Mouse (Mus musculus): ENCODE measurements around the gene Oas3. TPM values are rescaled to one million over a fixed set of nuclear protein-coding genes. Genes with fewer than 3 reads are reported as not detected.

Oas3 gene
- total RNA-seq, 2 experiments from 2014 or later = 0.11 to 0.25 TPM

DNA sequence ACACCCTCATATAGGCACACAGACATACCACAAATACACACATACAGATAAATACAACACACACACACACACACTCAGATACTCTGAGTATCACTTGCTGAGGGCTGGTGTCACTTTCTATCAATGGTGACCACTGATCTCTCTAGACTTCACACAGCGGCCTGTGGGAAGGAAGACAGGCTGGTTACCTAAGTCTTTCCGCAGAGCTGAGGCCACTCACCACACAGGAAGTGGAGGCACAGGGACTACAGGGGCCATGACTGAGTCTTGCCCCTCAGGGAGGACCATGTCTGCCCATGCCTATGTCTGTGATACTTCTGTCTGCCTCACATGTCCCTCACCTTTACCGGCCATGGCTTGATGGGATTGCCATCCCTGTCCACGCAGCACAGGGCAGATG is 23.2 kb downstream of the Oas3 start:
- DNase-seq (ENCODE audit: low spot score in 2 of 2) = no peak

DNA sequence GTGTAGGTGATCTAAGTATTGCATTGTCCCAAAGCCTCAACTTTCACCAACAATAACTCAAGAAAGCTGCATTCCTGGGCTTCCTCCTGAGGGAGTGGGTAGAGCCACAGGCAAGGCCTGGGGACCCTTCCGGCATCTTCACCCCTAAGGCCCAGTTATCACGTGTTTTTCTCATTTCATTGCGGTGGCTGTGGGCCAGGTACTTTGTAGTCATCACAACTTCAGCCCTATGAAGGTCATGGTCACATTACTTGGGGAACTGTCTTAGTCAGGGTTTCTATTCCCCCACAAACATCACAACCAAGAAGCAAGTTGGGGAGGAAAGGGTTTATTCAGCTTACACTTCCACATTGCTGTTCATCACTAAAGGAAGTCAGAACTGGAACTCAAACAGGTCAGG is 24.7 kb downstream of the Oas3 start:
- DNase-seq (ENCODE audit: low spot score in 2 of 2) = no peak

DNA sequence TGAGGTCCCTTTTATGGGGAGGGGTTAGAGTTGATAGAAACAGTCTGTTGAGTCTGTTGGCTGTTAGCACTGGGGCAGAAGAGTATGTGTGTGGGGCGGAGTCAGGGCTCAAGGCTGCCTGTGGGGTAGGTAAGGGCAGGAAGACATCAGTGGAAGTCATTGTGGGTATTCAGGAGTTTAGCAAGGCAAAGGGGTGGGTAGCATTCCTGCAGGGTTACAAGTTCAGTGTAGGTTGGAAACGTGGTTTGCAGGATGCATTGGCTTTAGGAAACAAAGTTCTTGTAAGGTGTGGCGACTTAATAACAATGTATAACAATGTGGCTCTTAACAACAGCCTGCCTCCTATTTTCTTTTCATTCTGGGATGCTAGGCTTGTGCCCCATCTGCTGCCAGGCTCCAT is 26.3 kb downstream of the Oas3 start:
- DNase-seq (ENCODE audit: low spot score in 2 of 2) = no peak

DNA sequence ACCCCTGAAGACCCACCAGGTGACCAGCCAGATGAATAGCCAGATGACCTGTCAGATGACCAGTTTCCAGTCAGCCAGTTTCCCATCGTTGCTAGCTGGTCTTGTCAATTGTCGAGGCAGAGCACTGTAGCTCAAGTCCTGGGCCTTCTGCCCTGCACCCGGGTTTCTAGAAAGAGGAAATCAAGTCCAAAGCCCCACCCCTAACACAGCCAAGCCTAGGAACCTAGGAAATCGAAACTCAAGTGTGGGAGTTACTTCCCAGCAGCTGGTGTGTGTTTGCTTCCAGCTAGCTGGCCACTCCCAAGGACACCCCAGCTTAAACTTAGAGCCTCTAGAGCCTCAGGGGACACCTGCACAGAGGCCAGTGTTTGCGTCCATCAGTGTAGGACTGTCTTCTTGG is 27.8 kb downstream of the Oas3 start, which contains the start of gene Oas2:
TSS of gene Oas2 (minus strand) at position 166 of the 400 bp plus-strand sequence.
- DNase-seq (ENCODE audit: low spot score in 2 of 2) = no peak

DNA sequence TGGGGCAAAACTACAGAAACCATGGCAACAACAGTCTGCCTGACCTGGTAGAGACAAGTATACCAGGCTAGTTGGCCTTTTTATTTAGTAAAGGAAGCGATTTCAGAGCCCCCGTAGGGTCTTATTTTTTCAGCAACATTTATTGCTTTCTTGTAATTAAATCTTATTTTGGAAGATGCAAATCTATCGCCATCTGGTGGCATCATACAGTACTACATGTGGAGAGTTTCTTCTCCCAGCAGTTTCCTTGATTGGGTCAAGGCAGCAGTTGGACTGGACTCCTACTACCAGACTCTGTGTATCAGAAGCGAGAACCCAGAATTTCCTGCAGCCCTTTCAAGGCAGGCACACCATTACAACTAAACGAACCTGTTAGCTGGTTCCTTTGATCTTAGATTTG is 31.0 kb downstream of the Oas3 start:
- no peak for DNase-seq (ENCODE audit: low spot score in 2 of 2)

DNA sequence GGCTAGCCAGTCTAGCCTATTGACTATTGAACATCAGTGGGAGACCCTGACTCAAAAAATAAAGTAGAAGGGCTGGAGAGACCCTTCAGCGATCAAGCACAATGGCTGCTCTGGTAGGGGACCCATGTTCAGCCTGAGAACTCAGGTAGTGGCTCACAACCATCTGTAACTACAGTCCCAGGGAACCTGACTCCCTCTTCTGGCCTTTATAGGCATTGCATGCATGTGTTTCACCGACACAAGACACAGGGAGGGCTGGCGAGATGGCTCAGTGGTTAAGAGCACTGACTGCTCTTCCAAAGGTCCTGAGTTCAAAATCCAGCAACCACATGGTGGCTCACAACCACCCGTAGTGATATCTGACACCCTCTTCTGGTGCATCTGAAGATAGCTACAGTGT is 35.3 kb downstream of the Oas3 start:
- no peak for DNase-seq (ENCODE audit: low spot score in 2 of 2)

DNA sequence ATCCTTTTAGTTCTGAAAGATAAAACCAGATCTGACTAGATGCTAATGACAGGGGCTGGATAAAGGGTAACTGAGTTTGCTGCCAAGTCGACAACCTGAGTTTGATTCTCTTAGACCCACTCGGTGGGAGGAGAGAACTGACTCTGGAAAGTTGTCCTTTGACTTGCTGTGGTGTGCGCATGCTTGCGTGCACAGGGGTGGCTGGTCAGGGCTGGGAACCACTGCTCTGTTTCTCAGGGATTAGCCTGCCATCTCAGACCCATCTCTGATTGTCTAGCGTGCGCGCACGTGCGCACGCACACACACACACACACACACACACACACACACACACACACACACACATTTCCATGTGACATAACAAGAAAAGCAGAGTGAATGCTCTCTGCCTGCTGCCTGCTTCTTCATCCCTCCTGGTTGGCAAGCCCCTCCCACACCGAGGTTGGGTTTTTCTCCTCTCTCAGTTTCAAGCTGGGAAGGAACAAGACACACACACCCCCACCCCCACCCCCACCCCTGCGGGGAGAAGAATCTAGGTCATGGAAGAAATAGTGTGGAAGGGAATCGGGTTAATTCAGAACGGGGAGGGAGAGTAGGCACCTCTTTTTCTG is 43.0 kb downstream of the Oas3 start:
- DNase-seq (ENCODE audit: low spot score in 2 of 2) = no peak

DNA sequence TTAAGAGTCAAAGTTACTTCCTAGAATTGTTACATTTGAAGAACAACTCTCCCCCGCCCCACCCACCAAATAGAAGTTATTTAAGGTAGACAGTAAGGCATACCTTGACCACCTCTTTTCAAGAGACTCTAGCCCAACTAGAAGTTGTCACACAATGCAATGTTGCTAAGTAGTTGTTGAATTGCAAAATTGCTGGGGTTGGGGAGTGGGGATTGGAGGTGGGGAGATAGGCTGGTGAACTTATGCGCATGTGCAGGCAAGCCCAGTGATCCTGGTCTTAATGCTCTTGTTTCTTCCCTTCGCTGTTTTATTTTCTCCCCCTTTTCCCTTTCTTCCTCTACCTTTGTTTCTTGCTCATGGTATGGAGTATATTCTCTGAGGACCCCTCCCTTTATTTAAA is 43.8 kb downstream of the Oas3 start:
- DNase-seq (ENCODE audit: low spot score in 2 of 2) = no peak

DNA sequence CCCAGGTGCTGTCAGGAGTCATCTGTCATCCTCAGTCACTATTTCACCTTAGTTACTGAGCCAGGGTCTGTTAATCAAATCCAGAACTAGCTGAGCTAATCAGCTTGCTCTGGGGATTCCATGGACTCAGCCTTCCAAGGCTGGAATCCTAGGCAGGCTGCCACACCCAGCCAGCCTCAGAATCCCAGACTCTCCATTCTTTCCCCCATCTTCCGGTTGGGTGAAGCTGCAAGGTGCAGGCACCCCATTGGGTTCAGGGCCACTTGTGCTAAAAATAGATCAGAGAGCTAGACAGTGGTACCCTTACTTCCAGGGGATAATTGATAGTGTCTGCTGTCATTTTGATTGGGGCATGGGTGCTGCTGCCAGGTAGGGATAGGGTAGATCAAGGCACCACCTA is 44.7 kb downstream of the Oas3 start:
- DNase-seq (ENCODE audit: low spot score in 2 of 2) = no peak

DNA sequence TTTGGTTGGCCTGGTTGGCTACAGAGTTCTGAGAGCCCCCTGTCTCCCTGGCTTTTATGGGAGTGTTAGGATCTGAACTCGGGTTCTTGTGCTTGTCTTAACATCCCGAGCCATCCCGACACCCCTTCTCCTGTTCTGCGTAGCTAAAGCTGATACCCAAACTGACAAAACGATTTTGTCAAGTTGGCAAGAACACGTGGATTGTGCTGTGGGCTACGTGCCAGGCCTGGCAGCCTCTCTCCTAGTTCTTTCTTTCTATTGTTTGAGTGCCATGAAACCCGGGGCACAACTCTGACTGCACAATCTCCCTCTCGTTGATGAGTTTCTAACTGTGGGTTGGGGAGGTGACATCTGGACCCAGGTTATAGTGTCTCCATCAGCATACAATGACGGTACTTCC is 48.1 kb downstream of the Oas3 start:
- DNase-seq (ENCODE audit: low spot score in 2 of 2) = no peak

DNA sequence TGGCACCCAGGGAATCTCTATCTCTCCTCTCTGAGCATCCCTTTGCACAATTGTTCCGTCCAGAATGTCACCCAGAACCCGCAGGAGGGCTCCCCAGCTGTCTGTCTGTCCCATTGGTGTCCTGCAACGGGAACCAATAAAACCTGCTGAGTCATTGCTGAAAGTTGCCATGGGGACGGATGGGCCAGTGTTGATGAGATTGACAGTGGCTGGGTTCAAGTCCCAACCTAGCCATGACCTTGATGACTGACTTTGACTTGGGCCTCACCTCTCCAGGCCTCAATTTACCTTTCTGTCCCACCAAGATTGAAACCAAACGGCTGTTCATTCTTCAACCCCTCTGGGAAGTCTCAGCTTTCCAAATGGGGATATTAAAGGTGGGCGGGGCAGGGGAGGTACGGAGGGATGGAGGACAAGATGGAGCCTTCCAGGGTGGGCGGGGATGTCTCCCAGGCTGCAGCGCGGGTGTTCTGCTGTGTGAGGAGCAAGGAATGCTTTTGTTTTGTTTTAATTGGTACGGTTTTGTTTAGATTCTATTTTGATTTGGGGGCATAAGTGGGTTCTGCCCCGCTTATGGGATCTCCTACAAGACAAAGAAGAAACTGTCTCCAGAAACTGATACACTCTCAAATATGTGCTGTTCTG is 51.5 kb downstream of the Oas3 start:
- DNase-seq (ENCODE audit: low spot score in 2 of 2) = no peak

DNA sequence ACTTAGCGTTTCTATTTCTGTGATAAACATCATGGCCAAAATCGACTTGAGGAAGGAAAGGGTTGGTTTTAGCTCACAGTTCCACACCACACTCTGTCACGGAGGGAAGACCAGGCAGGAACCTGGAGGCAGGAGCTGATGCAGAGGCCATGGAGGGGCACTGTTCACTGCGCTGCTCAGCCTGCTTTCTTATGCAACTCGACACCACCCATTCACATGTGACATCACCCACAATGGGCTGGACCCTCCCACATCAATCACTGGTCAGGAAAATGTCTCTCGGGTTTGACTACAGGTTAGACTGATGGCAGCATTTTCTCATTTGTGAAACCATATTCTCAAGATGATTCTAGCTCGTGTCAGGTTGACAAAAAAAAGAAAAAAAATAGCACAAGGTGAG is 56.5 kb downstream of the Oas3 start:
- no peak for DNase-seq (ENCODE audit: low spot score in 2 of 2)

DNA sequence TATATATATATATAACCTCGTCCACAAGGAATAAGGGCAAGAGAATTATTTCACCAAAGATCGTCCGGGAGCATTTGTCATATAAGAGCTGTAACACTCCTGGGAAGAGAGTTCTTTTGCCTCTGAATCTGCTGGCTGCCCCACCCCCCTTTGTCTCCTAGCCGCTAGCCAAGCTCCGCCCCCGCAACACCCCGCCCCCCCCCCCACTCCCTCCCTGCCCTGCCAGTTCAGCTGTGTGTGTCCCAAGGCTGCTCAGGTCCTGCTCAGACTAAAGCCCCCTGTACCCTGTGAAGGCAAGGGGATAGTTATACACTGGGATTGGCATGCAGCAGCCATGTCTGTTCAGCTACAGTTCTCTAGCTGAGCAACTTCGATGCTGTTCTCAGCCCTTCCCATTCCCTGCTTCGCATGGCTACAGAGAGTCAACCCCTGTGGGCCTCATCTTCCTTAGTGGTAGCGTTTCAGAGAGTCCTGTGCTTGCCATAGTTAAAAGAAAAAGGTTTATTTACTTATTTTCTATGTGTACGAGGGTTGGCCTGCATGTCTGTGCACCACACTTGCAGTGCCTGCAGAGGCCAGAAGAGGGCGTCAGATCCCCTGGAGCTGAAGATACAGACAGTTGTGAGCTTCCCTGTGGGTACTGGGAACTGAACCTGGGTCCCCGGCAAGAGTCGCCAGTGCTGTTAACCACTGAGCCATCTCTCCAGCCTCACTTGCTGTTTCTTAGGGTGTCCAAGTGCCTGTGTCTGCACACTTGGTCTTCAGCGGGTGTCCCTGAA is 58.7 kb downstream of the Oas3 start:
- DNase-seq (ENCODE audit: low spot score in 2 of 2) = no peak

DNA sequence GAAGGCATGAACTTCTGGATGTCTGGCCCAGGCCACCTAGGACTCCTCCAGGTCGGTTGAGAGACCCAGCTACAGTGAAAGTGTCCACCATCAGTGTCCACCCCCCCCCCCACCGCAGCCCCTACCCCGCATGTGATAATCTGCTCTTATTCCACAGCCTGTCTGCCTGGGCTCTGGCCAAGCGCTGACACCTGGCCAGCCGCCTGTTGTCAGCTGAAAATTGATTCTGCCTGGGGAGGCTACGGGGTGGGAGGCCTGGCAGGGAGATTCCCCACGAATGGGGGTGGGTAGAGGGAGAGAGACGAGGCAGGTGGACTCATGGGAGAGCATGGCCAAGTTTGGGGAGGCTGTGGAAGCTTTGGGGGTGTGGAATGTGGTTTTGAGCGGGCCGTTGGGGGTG is 60.3 kb downstream of the Oas3 start:
- DNase-seq (ENCODE audit: low spot score in 2 of 2) = no peak

DNA sequence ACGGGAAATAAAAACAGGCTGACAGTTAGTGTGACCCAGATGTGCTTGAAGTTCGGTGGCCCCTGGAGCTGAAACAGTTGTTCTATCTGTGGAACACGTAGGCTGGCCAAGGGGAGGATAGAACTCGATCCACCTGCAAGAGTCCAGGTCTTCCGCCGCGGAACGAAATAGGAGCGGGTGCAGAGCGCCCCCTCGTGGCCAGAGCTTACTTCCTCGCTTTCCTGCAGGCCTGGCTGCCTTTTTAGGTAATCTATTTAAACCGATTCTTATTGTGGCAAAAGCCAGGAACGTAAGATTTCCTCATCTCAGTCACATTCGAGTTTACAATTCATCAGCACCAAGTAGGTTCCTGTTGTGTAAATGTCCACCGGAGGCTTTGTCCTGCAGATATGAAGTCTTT is 63.1 kb downstream of the Oas3 start:
- DNase-seq (ENCODE audit: low spot score in 2 of 2) = peak; percentile 49 to 50

DNA sequence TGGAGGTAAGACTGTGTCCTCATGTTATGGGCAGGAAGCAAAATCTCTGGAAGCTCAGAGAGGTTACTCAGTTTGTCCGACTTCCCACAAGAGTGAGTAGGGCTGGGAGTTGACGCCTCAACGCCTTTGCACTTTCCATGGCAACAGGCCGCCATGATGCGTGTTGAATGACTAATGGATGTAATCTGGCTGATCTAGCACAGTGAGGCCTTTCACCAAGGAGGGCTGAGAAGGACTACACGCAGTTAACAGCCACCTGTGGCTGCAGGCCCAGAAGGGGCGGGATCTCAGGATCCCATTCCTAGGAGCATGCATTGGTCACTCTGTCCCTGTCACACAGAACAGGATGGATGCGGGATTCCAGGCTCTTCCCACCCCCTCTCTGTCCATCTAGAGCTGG is 64.7 kb downstream of the Oas3 start:
- no peak for DNase-seq (ENCODE audit: low spot score in 2 of 2)

DNA sequence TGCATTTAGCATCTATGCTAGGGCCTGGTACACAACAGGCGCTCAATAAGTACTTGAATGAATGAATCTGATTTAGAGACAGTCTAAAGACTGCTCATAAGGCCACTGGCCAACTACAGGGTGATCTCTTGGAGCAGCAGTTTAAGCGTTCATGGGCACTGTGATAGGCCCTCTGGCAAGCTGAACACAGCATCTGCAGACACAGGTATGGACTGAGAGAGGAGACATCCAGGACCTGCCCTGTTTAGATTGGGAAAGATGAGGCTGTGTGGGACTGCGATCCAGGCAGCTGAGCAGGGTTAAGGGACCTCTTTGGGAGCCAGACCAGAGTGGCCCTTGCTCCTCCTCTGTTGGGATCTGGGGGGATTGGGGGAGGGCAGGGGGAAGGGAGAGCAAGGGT is 65.6 kb downstream of the Oas3 start, which contains the start of gene Dtx1:
TSS of gene Dtx1 (minus strand) at position 101 of the 400 bp plus-strand sequence.
- no peak for DNase-seq (ENCODE audit: low spot score in 2 of 2)

DNA sequence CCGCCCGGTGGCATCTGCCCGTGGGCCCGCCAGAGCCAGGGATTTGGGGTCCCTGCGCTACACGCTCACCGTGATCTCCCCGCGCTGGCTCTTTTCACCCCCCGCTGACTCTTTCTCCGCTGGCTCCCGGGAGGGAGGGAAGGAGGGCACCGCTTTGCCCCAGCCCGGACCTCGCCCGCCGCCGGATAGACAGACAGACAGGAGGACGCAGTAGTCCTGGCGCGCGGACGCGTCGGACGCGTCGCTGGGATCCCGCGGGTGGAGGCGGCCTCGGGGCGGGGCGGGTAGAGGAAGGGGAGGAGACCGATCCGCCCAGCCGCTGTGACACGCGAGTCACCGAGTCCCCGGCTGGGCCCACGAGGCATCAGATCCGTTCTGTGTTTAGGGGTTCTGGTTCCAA is 66.0 kb downstream of the Oas3 start:
- DNase-seq (ENCODE audit: low spot score in 2 of 2) = peak in 1 of 2 experiments; percentile 21

DNA sequence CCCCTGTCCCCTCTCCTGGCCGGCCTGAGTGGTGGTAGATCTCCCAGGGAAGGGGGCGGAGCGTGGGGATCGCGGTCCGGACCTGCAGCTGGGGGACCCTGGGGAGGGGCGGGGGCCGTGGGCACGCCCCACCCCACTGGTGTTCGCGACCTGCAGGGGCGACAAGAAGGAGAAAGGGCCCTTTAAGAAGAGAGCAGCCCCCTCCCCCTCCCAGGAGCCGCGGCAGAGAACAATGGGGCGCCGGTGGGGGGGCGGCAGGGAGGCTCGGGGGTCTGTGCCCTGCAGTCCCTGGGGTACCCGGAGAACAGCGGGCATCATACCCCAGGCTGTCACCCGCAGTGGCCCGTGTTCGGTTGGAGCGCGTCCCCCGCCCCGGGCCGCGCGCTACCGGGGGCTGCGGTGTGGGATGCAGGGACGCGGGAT is 66.6 kb downstream of the Oas3 start:
- DNase-seq (ENCODE audit: low spot score in 2 of 2) = no peak

DNA sequence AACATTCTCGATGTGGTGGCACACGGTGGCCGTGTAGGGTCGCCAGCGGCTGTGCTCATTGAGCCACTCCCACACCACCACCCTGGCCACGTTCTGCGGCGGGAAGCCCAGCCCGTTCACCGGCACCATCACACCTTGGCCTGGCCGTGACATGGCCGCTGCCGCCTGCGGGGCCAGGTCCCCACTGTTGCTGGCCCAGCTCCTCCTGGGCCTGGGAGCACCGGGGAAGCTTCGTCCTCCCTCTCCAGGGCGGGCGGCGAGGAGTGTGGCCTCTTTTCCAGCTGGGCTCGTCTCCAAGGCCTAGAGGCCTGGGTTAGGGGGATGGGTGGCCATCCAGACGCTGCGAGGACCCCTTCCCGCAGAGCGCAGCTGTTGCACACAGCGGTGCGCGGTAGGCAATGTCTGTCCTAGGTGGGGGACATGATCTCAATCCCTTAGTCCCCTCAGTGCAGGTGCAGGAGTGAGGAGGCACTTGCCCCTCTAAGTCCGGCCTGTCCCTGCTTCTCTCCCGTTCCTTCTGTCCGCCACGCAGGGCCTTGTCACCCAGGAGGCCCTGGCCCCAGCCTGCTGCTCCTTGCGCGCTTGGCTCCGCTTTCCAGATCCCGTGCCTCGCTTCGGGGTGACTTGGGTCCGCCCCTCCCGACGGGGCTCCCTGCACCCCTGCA is 67.2 kb downstream of the Oas3 start:
- DNase-seq (ENCODE audit: low spot score in 2 of 2) = peak in 1 of 2 experiments; percentile 21

DNA sequence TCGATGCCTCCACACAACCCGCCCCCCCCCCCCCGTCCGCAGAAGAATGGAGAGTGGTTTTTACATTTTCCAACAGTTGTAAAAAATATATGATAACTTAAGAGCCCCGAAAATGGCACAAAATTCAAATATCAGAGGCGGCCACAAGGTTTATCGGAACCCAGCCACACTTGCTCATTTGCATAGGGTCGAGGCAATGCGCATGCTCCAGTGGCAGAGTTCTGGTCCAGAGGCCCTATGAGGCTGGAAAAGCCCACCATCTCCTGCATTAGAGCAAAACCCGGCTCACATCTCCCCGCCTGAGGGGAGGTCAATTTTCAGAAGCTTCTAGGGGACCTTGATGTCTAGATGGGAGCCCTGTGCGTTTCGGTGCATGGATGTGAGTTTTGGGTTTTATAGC is 70.5 kb downstream of the Oas3 start:
- DNase-seq (ENCODE audit: low spot score in 2 of 2) = no peak

DNA sequence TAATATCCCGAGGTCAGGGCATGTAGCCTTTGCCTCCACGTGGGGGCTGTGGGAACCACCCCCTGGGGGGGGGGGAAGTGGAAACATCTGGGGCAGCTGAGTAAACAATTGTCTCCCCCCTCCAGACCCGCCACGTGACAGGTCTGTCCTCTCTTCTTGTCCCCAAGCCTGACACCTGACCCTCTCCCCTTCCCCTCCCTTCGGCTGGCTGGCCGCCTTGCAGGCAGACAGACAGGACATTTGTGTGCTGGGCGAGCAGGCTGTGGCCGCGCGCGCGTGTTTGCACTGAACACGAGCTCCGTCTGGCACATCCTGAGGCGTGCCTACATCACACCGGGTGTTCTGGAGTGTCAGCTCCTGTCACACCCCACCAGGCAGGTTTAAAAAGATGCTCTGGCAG is 70.9 kb downstream of the Oas3 start:
- DNase-seq (ENCODE audit: low spot score in 2 of 2) = no peak

Data from adrenal gland, postnatal 4 days (tissue).